Comparison of ENCODE assay signal across 10 mouse cellular contexts in the genomic region with DNA sequence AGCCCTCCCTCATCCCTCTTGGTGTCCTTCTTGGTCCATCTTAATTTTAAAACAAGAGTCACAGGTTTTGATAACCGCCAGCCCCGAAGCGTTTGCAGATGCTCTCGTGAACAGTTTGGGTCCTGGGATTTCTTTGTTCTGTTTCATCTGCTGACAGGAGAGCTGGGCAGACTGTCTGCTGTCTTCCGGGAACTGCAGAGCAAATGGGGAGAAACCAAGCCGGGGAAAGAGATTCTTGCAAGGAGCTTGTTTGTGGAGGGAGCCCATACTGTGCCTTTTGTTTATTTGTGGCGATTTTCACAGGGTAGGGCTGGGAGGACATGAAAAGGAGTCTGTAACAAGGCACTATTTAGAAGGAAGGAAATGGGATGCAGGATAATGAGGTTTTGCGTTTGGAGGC.
DNase-seq lines count a peak whose midpoint lies in the region; ATAC-seq and TF ChIP-seq lines count a peak whose summit lies in the region.
"Had no signal": no experiment of that assay in that cellular context is flagged by ENCODE, and none has a peak within 500 bp of the region (broad histone marks: within the 10 kb centered on the region; RNA-seq: fewer than 3 reads in every experiment).

No protein-coding gene starts in this region.

- 0 out of 2 replicates have a peak overlapping the region, but pooled peaks have one; percentile 20 for H3K4me2 ChIP-seq in stomach, embryonic 14.5 days (replicated peaks; ENCODE audit: low read depth, low read length)
- no peak overlapping the region for H3K4me2 ChIP-seq in stomach, postnatal 0 days (replicated peaks; ENCODE audit: low read depth)
- peak overlapping the region; percentile 25 for H3K4me2 ChIP-seq in limb, embryonic 13.5 days (replicated peaks)

- TF ChIP-seq CTCF in stomach, postnatal 0 days (IDR thresholded peaks at IDR 0.05; ENCODE audit: low read depth), result no peak
- TF ChIP-seq CTCF in left cerebral cortex, adult 2 months (IDR thresholded peaks at IDR 0.05), result no peak

- no peak overlapping the region for H3K9ac ChIP-seq in stomach, embryonic 14.5 days (replicated peaks; ENCODE audit: low read depth, low read length)
- no peak overlapping the region for H3K9ac ChIP-seq in stomach, postnatal 0 days (ENCODE audit: low read length)
- H3K9ac ChIP-seq in limb, embryonic 13.5 days, result no peak overlapping the region

- intact Hi-C loops in left cerebral cortex, adult 2 months (cut with DNase I), result no loop called here

- DNase-seq in embryo, embryonic 10.5 days (ENCODE audit: low spot score), result peak; percentile 10
- DNase-seq in embryo, embryonic 10 days (ENCODE audit: low spot score), result no peak
- DNase-seq in stomach, postnatal 0 days (ENCODE audit: low spot score), result no peak
- peak; percentile 5 for DNase-seq in yolk sac, embryonic 10.5 days (ENCODE audit: low spot score)
- no peak for DNase-seq in urinary bladder, adult 2 months (ENCODE audit: low spot score)
- no peak for DNase-seq in left cerebral cortex, adult 2 months (ENCODE audit: extremely low spot score in 1 of 2, low spot score in 2 of 2)
- DNase-seq: kidney, postnatal 25 days; lung, postnatal 10 days had no signal

- H3K9me3 ChIP-seq in stomach, embryonic 14.5 days (ENCODE audit: control insufficient read depth, low read depth, low read length), result no peaks in the 10 kb centered on the region
- no peaks in the 10 kb centered on the region for H3K9me3 ChIP-seq in stomach, postnatal 0 days (ENCODE audit: control insufficient read depth, low read length)
- H3K9me3 ChIP-seq in limb, embryonic 13.5 days, result no peaks in the 10 kb centered on the region

- no peaks in the 10 kb centered on the region for H3K27me3 ChIP-seq in stomach, embryonic 14.5 days (ENCODE audit: control insufficient read depth, insufficient read depth, low read length)
- no peaks in the 10 kb centered on the region for H3K27me3 ChIP-seq in stomach, postnatal 0 days (ENCODE audit: control insufficient read depth, insufficient read depth, low read length)
- no peaks in the 10 kb centered on the region for H3K27me3 ChIP-seq in limb, embryonic 13.5 days

- no peaks in the 10 kb centered on the region for H3K36me3 ChIP-seq in stomach, embryonic 14.5 days (ENCODE audit: control insufficient read depth, insufficient read depth, low read length)
- H3K36me3 ChIP-seq in stomach, postnatal 0 days (ENCODE audit: control insufficient read depth, insufficient read depth, low read length), result no peaks in the 10 kb centered on the region
- H3K36me3 ChIP-seq in limb, embryonic 13.5 days, result no peaks in the 10 kb centered on the region

- no peak for TF ChIP-seq EP300 in stomach, postnatal 0 days (optimal IDR thresholded peaks at IDR 0.05)

- H3K4me1 ChIP-seq in stomach, embryonic 14.5 days (ENCODE audit: control insufficient read depth, insufficient read depth, low read length), result no peaks in the 10 kb centered on the region
- no peaks in the 10 kb centered on the region for H3K4me1 ChIP-seq in stomach, postnatal 0 days (replicated peaks; ENCODE audit: control insufficient read depth, insufficient read depth)
- peaks cover 15% of the 10 kb centered on the region; the same call in 1 of the 2 replicates for H3K4me1 ChIP-seq in limb, embryonic 13.5 days

- WGBS in stomach, embryonic 14.5 days, result 25% methylated on average over 8 of the region's 8 CpGs
- 36% methylated on average over 8 of the region's 8 CpGs for WGBS in stomach, postnatal 0 days
- 23% methylated on average over 8 of the region's 8 CpGs for WGBS in limb, embryonic 13.5 days

- no peak overlapping the region for H3K4me3 ChIP-seq in stomach, embryonic 14.5 days (ENCODE audit: low read depth, low read length)
- H3K4me3 ChIP-seq in stomach, postnatal 0 days (ENCODE audit: low read depth, low read length), result no peak overlapping the region
- no peak overlapping the region for H3K4me3 ChIP-seq in limb, embryonic 13.5 days
- H3K4me3 ChIP-seq in left cerebral cortex, adult 2 months, result no peak overlapping the region

- no peak overlapping the region for H3K27ac ChIP-seq in stomach, embryonic 14.5 days (ENCODE audit: low read length)
- H3K27ac ChIP-seq in stomach, postnatal 0 days (replicated peaks), result no peak overlapping the region
- H3K27ac ChIP-seq in limb, embryonic 13.5 days, result no peak overlapping the region
- no peak overlapping the region for H3K27ac ChIP-seq in left cerebral cortex, adult 2 months

- ATAC-seq in stomach, embryonic 14.5 days (ENCODE audit: insufficient number of reproducible peaks, insufficient read depth, low FRiP score, low read depth), result no peak
- ATAC-seq in stomach, postnatal 0 days (ENCODE audit: low FRiP score, low TSS enrichment), result no peak
- ATAC-seq in limb, embryonic 13.5 days (ENCODE audit: low FRiP score, low read depth), result no peak

Comparison
In these comparisons a context has a peak if more than half of its experiments do, and no peak if none do; other contexts are left out.
1. DNase-seq: peak in embryo, embryonic 10.5 days (single experiment) and yolk sac, embryonic 10.5 days (single experiment); none in embryo, embryonic 10 days (single experiment), stomach, postnatal 0 days (single experiment), urinary bladder, adult 2 months (single experiment) and left cerebral cortex, adult 2 months (0 of 2).